Mouse (Mus musculus) kidney, adult 8-10 months (tissue): ENCODE measurements around the gene Wrap73.
A peak's percentile ranks its signal among the peaks of the same experiment; 100 is the strongest.

Experiments used
- DNase-seq, 2 experiments: peaks; one replicate each; pipeline ENCODE4 v3.0.0; 2022

Gene Wrap73

GRCm38 (mm10) chr4:154186002-154186537 lies 43.9 kb downstream of the Wrap73 start:
- no peak for DNase-seq

- no peak for DNase-seq
Observed at GRCm38 (mm10) chr4:154188948-154189347, 46.8 kb downstream of the Wrap73 start.

GRCm38 (mm10) chr4:154197961-154198360 lies 55.8 kb downstream of the Wrap73 start:
- no peak for DNase-seq

- DNase-seq = no peak
Observed at GRCm38 (mm10) chr4:154198377-154198961, 56.3 kb downstream of the Wrap73 start.

DNA sequence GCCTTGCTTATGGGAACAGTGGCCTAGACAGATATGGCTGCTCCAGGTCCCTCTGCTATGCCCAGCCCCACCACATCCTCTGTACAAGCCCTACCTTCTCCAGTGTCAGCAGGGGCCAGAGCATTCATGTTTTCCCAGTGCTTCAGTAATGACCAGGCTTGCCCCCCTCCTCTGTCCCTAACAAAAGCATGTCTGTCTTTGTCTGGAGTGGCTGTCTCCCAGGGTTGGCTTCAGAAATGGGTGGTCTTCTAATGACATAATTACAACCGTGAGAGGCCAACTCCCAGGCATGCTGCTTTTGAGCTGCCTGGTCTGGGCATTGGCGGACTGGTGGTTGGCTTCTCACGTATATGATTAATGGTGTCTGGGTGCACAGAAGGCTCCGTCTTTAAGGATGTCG lies 59.3 kb downstream of the Wrap73 start:
- DNase-seq = no peak

GRCm38 (mm10) chr4:154204532-154204931 lies 62.4 kb downstream of the Wrap73 start:
- DNase-seq = no peak

DNA sequence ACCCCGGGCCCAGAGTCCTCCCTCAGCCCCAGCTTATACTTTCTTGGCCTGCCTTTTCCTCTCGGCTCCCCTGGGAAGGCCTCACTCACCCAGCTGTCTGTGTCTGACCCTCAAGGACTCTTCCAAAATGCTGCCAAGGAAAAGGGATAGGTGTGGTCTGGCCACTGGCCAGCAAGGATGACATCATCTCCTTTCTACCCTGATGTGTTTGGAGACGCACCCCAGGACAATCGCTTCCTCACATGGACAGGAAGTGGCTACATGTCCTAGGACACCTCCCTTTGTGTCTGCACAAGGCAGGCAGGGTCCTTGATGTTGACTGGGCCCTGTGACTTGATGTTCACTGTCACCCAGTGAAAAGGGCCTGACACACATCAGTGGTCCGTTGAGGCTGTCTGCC lies 63.2 kb downstream of the Wrap73 start:
- peak; percentile 72 to 74 for DNase-seq

DNA sequence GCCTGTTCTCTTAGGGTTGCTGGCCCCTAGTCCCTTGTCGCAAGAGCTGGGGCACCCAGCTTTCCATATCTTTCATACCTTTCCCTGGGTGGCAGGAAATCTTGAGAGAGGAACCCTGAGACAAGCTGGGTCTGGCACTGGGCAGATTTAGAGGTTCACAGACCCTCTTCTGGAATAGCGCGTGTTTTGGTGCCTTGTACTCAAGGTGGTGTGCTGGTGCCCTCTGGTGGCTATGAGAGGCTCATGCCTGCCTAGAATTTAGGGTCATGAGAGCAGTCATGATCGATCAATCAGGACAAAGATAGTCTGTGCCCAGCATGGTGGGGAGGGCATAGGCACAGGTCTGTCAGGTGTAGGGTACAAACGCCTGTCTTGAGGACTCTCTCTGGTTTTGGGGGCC lies 65.1 kb downstream of the Wrap73 start:
- peak; percentile 11 to 58 for DNase-seq

- DNase-seq = no peak
Observed at GRCm38 (mm10) chr4:154209054-154209453, 66.9 kb downstream of the Wrap73 start.

- DNase-seq = no peak
Observed at GRCm38 (mm10) chr4:154209825-154210224, 67.7 kb downstream of the Wrap73 start.

GRCm38 (mm10) chr4:154211459-154211858 lies 69.3 kb downstream of the Wrap73 start:
- no peak for DNase-seq

GRCm38 (mm10) chr4:154213586-154213985 lies 71.4 kb downstream of the Wrap73 start:
- no peak for DNase-seq

DNA sequence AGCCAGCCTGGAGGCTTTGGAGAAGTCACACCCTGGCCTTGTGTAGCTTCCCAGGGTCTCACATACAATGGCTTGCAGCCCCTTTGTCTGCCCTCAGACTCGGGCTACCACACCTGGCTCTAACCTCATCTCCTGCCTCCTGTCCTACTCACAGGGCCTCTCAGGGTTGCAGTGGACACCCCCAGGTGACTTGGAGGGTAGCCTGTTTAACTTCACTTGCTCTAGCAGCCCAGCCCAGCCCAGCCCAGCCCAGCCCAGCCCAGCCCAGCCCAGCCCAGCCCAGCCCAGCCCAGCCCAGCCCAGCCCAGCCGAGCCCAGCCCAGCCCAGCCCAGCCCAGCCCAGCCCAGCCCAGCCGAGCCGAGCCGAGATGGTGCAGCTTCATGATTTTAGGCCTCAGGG lies 71.9 kb downstream of the Wrap73 start:
- DNase-seq = no peak
